Mouse (Mus musculus) E14TG2a.4 (cell line): Measurements from ENCODE around the gene Urod.

Experiments
- CTCF ChIP-seq: conservative IDR thresholded peaks from 2 replicates; pipeline ENCODE4 v1.5.1; 2014; ENCODE audit warnings: low read length
- NANOG ChIP-seq: IDR thresholded peaks from 2 replicates; pipeline ENCODE4 v1.6.1; 2014; ENCODE audit warnings: borderline replicate concordance, low read length, mixed read lengths
- POU5F1 ChIP-seq: IDR thresholded peaks from 2 replicates; pipeline ENCODE4 v1.6.1; 2014; ENCODE audit warnings: low read length, borderline replicate concordance

DNA sequence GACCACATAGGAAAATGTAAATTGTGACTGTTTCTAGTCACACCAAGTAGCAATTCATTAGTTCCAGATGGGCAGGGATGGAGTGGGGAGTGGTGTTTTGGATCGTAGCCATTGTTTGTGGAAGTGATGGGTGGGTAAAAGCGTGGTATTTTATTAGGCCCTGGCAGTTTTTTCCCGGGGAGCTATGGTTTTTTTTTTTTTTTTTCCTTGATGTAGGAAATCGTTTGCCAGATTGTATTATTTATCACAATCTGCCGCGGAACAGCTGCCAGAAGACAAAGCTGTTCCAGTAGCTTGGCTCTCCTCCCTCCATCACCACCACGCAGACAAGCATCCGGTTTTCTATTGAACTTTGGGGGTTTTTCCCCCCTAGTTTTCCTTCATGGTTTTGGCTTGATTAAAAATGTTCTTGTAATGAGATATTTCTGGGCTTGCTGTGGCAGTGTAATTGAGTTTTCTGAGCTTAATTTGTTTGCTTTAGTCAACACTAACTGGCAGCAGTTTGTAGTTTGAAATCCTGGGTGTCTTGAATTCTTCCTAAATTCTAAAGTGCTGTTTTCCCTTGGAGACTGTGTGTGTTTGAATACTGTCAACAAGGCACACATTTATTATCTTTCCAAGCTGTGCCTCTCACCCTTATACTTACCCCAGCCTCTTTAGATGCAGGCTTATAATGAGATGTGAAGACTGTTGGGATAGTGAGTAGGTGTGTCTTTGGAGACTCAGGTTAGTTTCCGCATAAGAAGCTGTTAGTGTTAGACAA lies 45.9 kb upstream of the Urod start:
- TF ChIP-seq CTCF (no peak), NANOG (no peak), POU5F1 (no peak)
